Mouse (Mus musculus) gastrocnemius, postnatal 10 days (tissue): ENCODE measurements around the gene Npw. TPM values are rescaled to one million over a fixed set of nuclear protein-coding genes. Genes with fewer than 3 reads are reported as not detected.

ENCODE experiments used
- DNase-seq: peaks from one replicate; pipeline ENCODE4 v3.0.0; 2021; ENCODE audit warnings: mixed read lengths
- total RNA-seq, 2 experiments: library from RNA; stranded (reverse); gene quantifications; 2 replicates each; pipeline ENCODE4 v1.2.3; 2021

Npw gene
- total RNA-seq, 2 experiments from 2014 or later: not detected

- no peak for DNase-seq
These were observed 18.1 kb downstream of the Npw start for GRCm38 (mm10) chr17:24640119-24640518.

GRCm38 (mm10) chr17:24639571-24639988, 18.7 kb downstream of the Npw start:
- no peak for DNase-seq

- no peak for DNase-seq
These were observed 19.4 kb downstream of the Npw start for GRCm38 (mm10) chr17:24638840-24639239.

GRCm38 (mm10) chr17:24638214-24638613, 20.0 kb downstream of the Npw start:
- no peak for DNase-seq

GRCm38 (mm10) chr17:24636781-24637481, 21.3 kb downstream of the Npw start:
- DNase-seq: no peak

- no peak for DNase-seq
These were observed 22.6 kb downstream of the Npw start for GRCm38 (mm10) chr17:24635694-24636093.

- no peak for DNase-seq
These were observed 23.2 kb downstream of the Npw start for GRCm38 (mm10) chr17:24635024-24635423.

- DNase-seq: no peak
These were observed 24.4 kb downstream of the Npw start for GRCm38 (mm10) chr17:24633831-24634230.

- peak; percentile 72 for DNase-seq
These were observed 25.3 kb downstream of the Npw start for GRCm38 (mm10) chr17:24632813-24633449.

GRCm38 (mm10) chr17:24632167-24632812, 26.0 kb downstream of the Npw start, which contains the start of the genes Tsc2 and Nthl1:
Tsc2 (minus strand) TSS chr17:24632630.
Nthl1 (plus strand) TSS chr17:24632680.
- peak; percentile 76 for DNase-seq

GRCm38 (mm10) chr17:24630072-24630471, 28.2 kb downstream of the Npw start:
- no peak for DNase-seq

GRCm38 (mm10) chr17:24628646-24629045, 29.6 kb downstream of the Npw start:
- peak; percentile 75 for DNase-seq

- no peak for DNase-seq
These were observed 32.8 kb downstream of the Npw start for GRCm38 (mm10) chr17:24625472-24625871.

GRCm38 (mm10) chr17:24617561-24618194, 40.6 kb downstream of the Npw start:
- no peak for DNase-seq

- no peak for DNase-seq
These were observed 47.5 kb downstream of the Npw start for GRCm38 (mm10) chr17:24610711-24611110.

- DNase-seq: no peak
These were observed 49.4 kb downstream of the Npw start for GRCm38 (mm10) chr17:24608874-24609273.

GRCm38 (mm10) chr17:24608370-24608769, 49.9 kb downstream of the Npw start:
- DNase-seq: no peak

Other genes starting within 250 kb of the Npw start
- gene Rnps1, start 243.9 kb downstream of the Npw start, total RNA-seq: 10 to 100 TPM; 59.1 to 67.5 TPM
- 100 to 1,000 TPM; 147 to 161 TPM for gene Eci1, start 231.8 kb downstream of the Npw start, total RNA-seq
- 1 to 10 TPM in 1 of 2 experiments, under 1 TPM in 1; 0.63 to 1.7 TPM for gene Dnase1l2, start 215.4 kb downstream of the Npw start, total RNA-seq
- gene E4f1, start 188.1 kb downstream of the Npw start, total RNA-seq: 10 to 100 TPM; 10.8 to 17.3 TPM
- gene Pgp, start 188.1 kb downstream of the Npw start, total RNA-seq: 10 to 100 TPM; 34.1 to 39.2 TPM
- gene Bricd5, start 184.6 kb downstream of the Npw start, total RNA-seq: under 1 TPM; 0.65 to 0.73 TPM
- 10 to 100 TPM; 10.8 to 12.1 TPM for gene Mlst8, start 179.4 kb downstream of the Npw start, total RNA-seq
- gene Caskin1, start 169.9 kb downstream of the Npw start, total RNA-seq: under 1 TPM; 0.56 to 0.68 TPM
- gene Traf7, start 130.5 kb downstream of the Npw start, total RNA-seq: 10 to 100 TPM; 47.2 to 60.9 TPM
- under 1 TPM; 0.18 to 0.47 TPM for gene Rab26, start 124.2 kb downstream of the Npw start, total RNA-seq
- gene Pkd1, start 108.6 kb downstream of the Npw start, total RNA-seq: 10 to 100 TPM; 34.6 to 49.1 TPM
- 10 to 100 TPM; 51.7 to 61.1 TPM for gene Tsc2, start 25.8 kb downstream of the Npw start, total RNA-seq
- 1 to 10 TPM; 4.3 TPM for gene Nthl1, start 25.8 kb downstream of the Npw start, total RNA-seq
- 10 to 100 TPM; 30.1 to 33.4 TPM for gene Slc9a3r2, start 8.1 kb downstream of the Npw start, total RNA-seq
- gene Zfp598, start 11.2 kb upstream of the Npw start, total RNA-seq: 10 to 100 TPM; 18.0 to 21.0 TPM
- gene Syngr3, start 31.5 kb upstream of the Npw start, total RNA-seq: under 1 TPM; 0.16 to 0.52 TPM
- gene Gfer, start 37.7 kb upstream of the Npw start, total RNA-seq: 10 to 100 TPM; 22.2 to 24.6 TPM
- 1 to 10 TPM; 1.6 to 1.9 TPM for gene Noxo1, start 37.8 kb upstream of the Npw start, total RNA-seq
- gene Tbl3, start 49.2 kb upstream of the Npw start, total RNA-seq: 10 to 100 TPM; 16.7 to 19.4 TPM
- not detected for gene Rnf151, start 59.6 kb upstream of the Npw start, total RNA-seq
- gene Rps2, start 59.7 kb upstream of the Npw start, total RNA-seq: 100 to 1,000 TPM; 732 to 736 TPM
- 100 to 1,000 TPM; 400 to 516 TPM for gene Ndufb10, start 66.0 kb upstream of the Npw start, total RNA-seq
- 100 to 1,000 TPM; 593 to 752 TPM for gene Rpl3l, start 69.4 kb upstream of the Npw start, total RNA-seq
- gene Msrb1, start 78.2 kb upstream of the Npw start, total RNA-seq: 100 to 1,000 TPM; 127 to 132 TPM
- gene Hs3st6, start 94.5 kb upstream of the Npw start, total RNA-seq: under 1 TPM in 1 of 2 experiments, not detected in 1; 0.32 TPM
- gene Meiob, start 145.8 kb upstream of the Npw start, total RNA-seq: not detected
- 10 to 100 TPM; 78.0 to 86.1 TPM for gene Hagh, start 181.7 kb upstream of the Npw start, total RNA-seq
- 10 to 100 TPM; 30.7 to 33.6 TPM for gene Fahd1, start 191.9 kb upstream of the Npw start, total RNA-seq
- gene Igfals, start 207.5 kb upstream of the Npw start, total RNA-seq: 1 to 10 TPM; 3.6 to 7.0 TPM
- gene Nubp2, start 227.9 kb upstream of the Npw start, total RNA-seq: 10 to 100 TPM; 15.0 to 18.5 TPM
- 10 to 100 TPM; 28.2 to 30.4 TPM for gene Spsb3, start 228.2 kb upstream of the Npw start, total RNA-seq
- 10 to 100 TPM; 12.0 to 20.8 TPM for gene Eme2, start 236.6 kb upstream of the Npw start, total RNA-seq
- 100 to 1,000 TPM; 108 to 121 TPM for gene Mrps34, start 236.7 kb upstream of the Npw start, total RNA-seq
- gene Nme3, start 238.0 kb upstream of the Npw start, total RNA-seq: 10 to 100 TPM; 13.5 to 14.7 TPM